Mouse (Mus musculus) neural tube, embryonic 11.5 days (tissue): ENCODE measurements around the gene Sult1a1. TPM values are rescaled to one million over a fixed set of nuclear protein-coding genes. Genes with fewer than 3 reads are reported as not detected.

ENCODE experiments used
- ATAC-seq: fragments of 200-750 bp; cut with Nextera tagmentation; 2 replicates; pipeline ENCODE4 v1.8.0; 2017; ENCODE audit warnings: moderate number of reproducible peaks, mild to moderate bottlenecking, moderate TSS enrichment, moderate library complexity; ENCODE audit not compliant: insufficient read depth, low FRiP score, low TSS enrichment
- DNase-seq: peaks from one replicate; pipeline ENCODE4 v3.0.0-alpha.2; 2015; ENCODE audit warnings: low spot score
- H3K27ac ChIP-seq: fragments of 300-500 bp; sonication (generic); 2 replicates; pipeline ENCODE4 v1.5.1; 2014; ENCODE audit warnings: low read depth, mild to moderate bottlenecking, low read length
- H3K27me3 ChIP-seq: fragments of 300-500 bp; sonication (generic); 2 replicates; pipeline ENCODE4 v1.6.1; 2014; ENCODE audit warnings: mild to moderate bottlenecking, low read length, mixed read lengths; ENCODE audit not compliant: control insufficient read depth, insufficient read depth
- H3K36me3 ChIP-seq: fragments of 300-500 bp; sonication (generic); 2 replicates; pipeline ENCODE4 v1.6.1; 2014; ENCODE audit warnings: mild to moderate bottlenecking, low read length, moderate library complexity, mixed read lengths; ENCODE audit not compliant: control insufficient read depth, insufficient read depth
- H3K4me1 ChIP-seq: fragments of 300-500 bp; sonication (generic); 2 replicates; pipeline ENCODE4 v1.6.1; 2014; ENCODE audit warnings: low read length, mixed read lengths; ENCODE audit not compliant: control insufficient read depth, insufficient read depth
- H3K4me2 ChIP-seq: fragments of 300-500 bp; sonication (generic); 2 replicates; pipeline ENCODE4 v1.6.1; 2014; ENCODE audit warnings: low read depth, mild to moderate bottlenecking, moderate library complexity
- H3K4me3 ChIP-seq: fragments of 300-500 bp; sonication (generic); 2 replicates; pipeline ENCODE4 v1.5.1; 2014; ENCODE audit warnings: low read depth, low read length
- H3K9ac ChIP-seq: fragments of 300-500 bp; sonication (generic); 2 replicates; pipeline ENCODE4 v1.6.1; 2014; ENCODE audit warnings: mild to moderate bottlenecking, low read length
- H3K9me3 ChIP-seq: fragments of 300-500 bp; sonication (generic); 2 replicates; pipeline ENCODE4 v1.6.1; 2016; ENCODE audit warnings: low read length; ENCODE audit not compliant: control insufficient read depth
- WGBS: fragments of 180-500 bp; shearing (Covaris S2); extraction: QIAGEN DNeasy Blood & Tissue Kit; methylation state at CpG from one replicate; pipeline ENCODE4 v1.1.7; 2014; 5-methylcytosine and 5-hydroxymethylcytosine counted together
- polyA plus RNA-seq: library from polyadenylated mRNA; unstranded; fragments of >200 nt; fragmentation: Nextera tagmentation; extraction: Ambion mirVana; gene quantifications from 2 replicates; pipeline ENCODE4 v1.2.1, GENCODE M21; 2014

Gene Sult1a1
- polyA plus RNA-seq, 1 experiment from 2014 or later, result not detected

DNA sequence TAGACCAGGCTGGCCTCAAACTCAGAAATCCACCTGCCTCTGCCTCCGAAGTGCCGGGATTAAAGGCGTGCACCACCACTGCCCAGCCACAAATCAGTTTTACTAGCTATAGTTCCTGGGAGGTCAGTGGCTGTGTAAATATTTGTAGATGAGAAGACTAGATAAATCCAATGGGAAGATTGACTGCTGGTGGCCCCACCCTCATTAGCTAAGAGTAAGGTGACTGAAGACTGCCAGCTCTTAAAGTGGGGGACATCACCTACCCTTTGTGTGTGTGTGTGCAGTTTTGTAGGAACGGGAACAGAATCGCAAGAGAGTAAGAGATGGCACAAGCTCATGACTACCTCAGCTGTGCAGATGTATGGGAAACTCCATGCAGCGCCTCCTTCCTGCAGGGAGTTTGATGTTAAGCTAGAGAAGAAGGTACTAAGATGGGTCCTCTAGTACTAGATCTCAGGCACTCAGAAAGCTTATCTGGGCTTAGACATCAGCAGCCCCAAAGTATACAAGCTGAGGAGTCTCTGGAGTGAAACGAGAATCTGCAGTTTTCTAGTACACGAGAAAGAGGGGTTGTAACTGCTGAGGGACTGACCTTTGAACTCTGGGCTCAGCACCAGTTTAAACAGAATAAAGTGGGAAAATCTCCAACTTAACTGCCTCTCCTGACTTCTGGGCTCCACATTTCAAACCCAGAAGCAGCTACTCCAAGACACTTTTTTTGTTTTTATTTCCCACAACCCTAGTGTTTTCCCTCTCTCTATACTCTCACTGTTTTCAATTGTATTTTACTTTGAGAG is 2.5 kb upstream of the Sult1a1 start:
- Histone ChIP-seq H3K4me2 (no peak overlapping the region), H3K36me3 (no peaks in the 10 kb centered on the region; the same call in 1 of the 2 replicates), H3K27me3 (no peaks in the 10 kb centered on the region), H3K9ac (no peak overlapping the region), H3K27ac (no peak overlapping the region), H3K4me1 (no peaks in the 10 kb centered on the region), H3K4me3 (no peak overlapping the region), H3K9me3 (no peaks in the 10 kb centered on the region)
- no peak for ATAC-seq
- WGBS, result 83% methylated on average over 8 of the region's 8 CpGs
- no peak for DNase-seq

DNA sequence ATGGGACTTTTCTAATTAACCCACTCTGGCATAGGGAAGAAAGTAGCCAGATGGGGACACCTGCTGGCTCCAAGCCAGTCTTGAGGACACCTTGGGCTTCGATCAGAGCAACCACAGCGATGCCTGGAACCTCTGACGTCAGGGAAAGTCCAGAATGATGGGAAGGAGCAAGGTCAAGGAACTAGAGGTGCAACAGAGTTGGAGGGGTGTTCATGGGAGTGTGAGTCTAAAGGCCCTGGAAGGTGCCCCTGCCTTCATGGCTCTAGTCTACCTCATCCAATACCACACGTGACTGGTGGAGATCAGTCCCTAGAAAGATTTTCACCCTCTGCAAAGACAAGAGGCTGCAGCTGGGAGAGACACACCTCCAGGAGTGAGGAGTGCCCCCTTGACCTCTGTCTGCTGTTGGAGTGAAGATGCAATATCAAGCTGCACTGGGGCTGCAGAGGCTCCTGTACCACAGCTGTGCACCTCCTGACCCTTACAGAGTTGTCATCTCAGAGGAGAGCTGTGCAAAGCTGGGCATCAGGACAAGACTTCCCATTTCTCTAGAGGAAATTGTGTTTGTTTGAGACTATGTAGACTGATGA is 494 bp upstream of the Sult1a1 start:
- 75% methylated on average over 4 of the region's 4 CpGs for WGBS
- ATAC-seq, result no peak
- peaks cover 6% of the 10 kb centered on the region; the same call in 1 of the 2 replicates for H3K36me3 ChIP-seq
- no peak overlapping the region for H3K4me2 ChIP-seq
- no peak overlapping the region for H3K9ac ChIP-seq
- no peaks in the 10 kb centered on the region for H3K4me1 ChIP-seq
- no peak overlapping the region for H3K4me3 ChIP-seq
- H3K27me3 ChIP-seq, result no peaks in the 10 kb centered on the region
- H3K27ac ChIP-seq, result no peak overlapping the region
- no peaks in the 10 kb centered on the region for H3K9me3 ChIP-seq
- no peak for DNase-seq

DNA sequence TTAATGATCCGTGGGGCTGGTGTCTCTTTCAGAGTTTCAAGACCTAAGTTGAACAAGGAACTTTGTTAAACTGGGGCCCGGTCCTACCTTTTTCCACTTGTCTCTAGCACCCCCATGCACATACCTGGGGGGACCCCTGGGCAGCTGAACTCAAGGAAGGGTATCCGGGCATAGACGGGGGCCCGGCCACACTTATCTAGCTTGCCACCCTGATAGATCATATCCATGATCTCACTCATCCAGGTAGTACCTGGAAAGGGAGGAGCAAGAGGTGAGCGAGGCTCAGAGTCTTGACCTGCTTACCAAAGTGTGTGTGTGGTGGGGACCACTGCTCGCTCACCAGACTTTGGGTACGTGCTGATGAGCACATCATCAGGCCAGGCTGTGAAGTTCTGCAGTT is 1.1 kb downstream of the Sult1a1 start:
- no peak for DNase-seq
- no peak for ATAC-seq

GRCm38 (mm10) chr7:126672111-126672510 is 4.1 kb downstream of the Sult1a1 start:
- H3K4me1 ChIP-seq, result no peaks in the 10 kb centered on the region
- H3K27me3 ChIP-seq, result no peaks in the 10 kb centered on the region
- H3K4me3 ChIP-seq, result no peak overlapping the region
- no peak overlapping the region for H3K27ac ChIP-seq
- no peak for ATAC-seq
- no peaks in the 10 kb centered on the region for H3K9me3 ChIP-seq
- no peak for DNase-seq
- no peak overlapping the region for H3K4me2 ChIP-seq
- 92% methylated on average over 9 of the region's 9 CpGs for WGBS
- H3K36me3 ChIP-seq, result peaks cover 8% of the 10 kb centered on the region; the same call in 1 of the 2 replicates
- no peak overlapping the region for H3K9ac ChIP-seq

More for the DNA sequence above, 1.1 kb downstream of the Sult1a1 start:
- no peak overlapping the region for H3K4me2 ChIP-seq
- no peaks in the 10 kb centered on the region for H3K27me3 ChIP-seq
- no peak overlapping the region for H3K4me3 ChIP-seq
- WGBS, result 94% methylated on average over 8 of the region's 8 CpGs
- no peak overlapping the region for H3K27ac ChIP-seq
- H3K36me3 ChIP-seq, result peaks cover 8% of the 10 kb centered on the region; the same call in 1 of the 2 replicates
- H3K9ac ChIP-seq, result no peak overlapping the region
- H3K9me3 ChIP-seq, result no peaks in the 10 kb centered on the region
- no peaks in the 10 kb centered on the region for H3K4me1 ChIP-seq

DNA sequence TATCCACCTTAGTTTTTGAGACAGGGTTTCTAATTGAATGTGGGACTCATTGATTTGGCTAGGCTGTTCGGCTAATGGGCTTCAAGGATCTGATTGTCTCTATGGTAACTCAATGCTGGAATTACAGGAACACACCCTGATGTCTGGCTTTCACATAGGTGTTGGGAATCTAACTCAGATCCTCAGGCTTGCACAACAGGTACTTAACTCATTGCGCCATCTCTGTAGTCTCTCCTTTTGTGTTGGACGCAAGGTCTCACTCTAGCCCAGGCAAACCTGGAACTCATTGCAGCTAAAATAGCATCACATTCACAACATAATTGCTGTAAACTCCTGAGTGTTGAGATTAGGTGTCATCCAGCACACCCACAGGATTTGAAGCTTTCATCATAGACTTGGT is 6.1 kb downstream of the Sult1a1 start:
- Histone ChIP-seq H3K4me2 (no peak overlapping the region), H3K27ac (no peak overlapping the region), H3K9ac (no peak overlapping the region), H3K9me3 (no peaks in the 10 kb centered on the region), H3K27me3 (no peaks in the 10 kb centered on the region), H3K36me3 (peaks cover 8% of the 10 kb centered on the region; the same call in 1 of the 2 replicates), H3K4me1 (no peaks in the 10 kb centered on the region), H3K4me3 (no peak overlapping the region)
- 92% methylated on average over 3 of the region's 3 CpGs for WGBS
- no peak for ATAC-seq
- DNase-seq, result no peak

GRCm38 (mm10) chr7:126668452-126668851 is 7.8 kb downstream of the Sult1a1 start:
- H3K4me2 ChIP-seq, result no peak overlapping the region
- 91% methylated on average over 5 of the region's 5 CpGs for WGBS
- H3K36me3 ChIP-seq, result peaks cover 12% of the 10 kb centered on the region; the same call in 1 of the 2 replicates
- no peaks in the 10 kb centered on the region for H3K4me1 ChIP-seq
- ATAC-seq (no peak), DNase-seq (no peak)
- no peaks in the 10 kb centered on the region for H3K9me3 ChIP-seq
- H3K9ac ChIP-seq, result no peak overlapping the region
- no peak overlapping the region for H3K4me3 ChIP-seq
- no peak overlapping the region for H3K27ac ChIP-seq
- no peaks in the 10 kb centered on the region for H3K27me3 ChIP-seq

DNA sequence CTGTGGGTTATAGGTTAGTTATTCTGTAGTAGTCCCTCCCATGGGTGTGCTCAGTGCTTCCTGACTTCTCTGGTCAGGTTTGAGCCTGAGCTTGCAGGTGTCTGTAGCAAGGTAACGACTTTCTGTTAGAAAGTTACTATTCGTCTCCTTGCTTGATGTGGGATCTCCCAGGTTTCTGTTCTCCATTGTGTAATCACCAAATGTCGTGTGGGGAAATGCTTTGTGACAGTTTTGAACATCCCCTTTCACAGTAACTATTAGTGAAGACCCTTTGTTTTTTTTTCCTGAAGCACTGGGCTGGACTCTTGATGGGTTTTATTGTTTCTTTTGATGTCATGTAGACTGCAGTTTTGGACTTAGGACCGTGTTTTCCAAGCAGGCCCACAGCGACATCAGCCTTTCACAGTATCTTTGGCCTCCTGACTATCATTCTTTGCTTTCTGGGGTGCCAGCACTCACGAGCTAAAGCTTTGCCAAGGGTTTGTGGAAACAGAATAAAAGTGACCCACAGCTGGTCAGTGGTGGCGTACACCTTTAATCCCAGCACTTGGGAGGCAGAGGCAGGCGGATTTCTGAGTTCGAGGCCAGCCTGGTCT is 8.6 kb downstream of the Sult1a1 start:
- WGBS, result 85% methylated on average over 9 of the region's 9 CpGs
- Histone ChIP-seq H3K9me3 (no peaks in the 10 kb centered on the region), H3K4me1 (no peaks in the 10 kb centered on the region), H3K27ac (no peak overlapping the region), H3K36me3 (peaks cover 12% of the 10 kb centered on the region; the same call in 1 of the 2 replicates), H3K4me2 (no peak overlapping the region), H3K4me3 (no peak overlapping the region), H3K27me3 (no peaks in the 10 kb centered on the region), H3K9ac (no peak overlapping the region)
- DNase-seq (no peak), ATAC-seq (no peak)

GRCm38 (mm10) chr7:126665269-126665668 is 11.0 kb downstream of the Sult1a1 start:
- 94% methylated on average over 3 of the region's 3 CpGs for WGBS
- H3K36me3 ChIP-seq, result peaks cover 4% of the 10 kb centered on the region; the same call in 1 of the 2 replicates

More at GRCm38 (mm10) chr7:126665269-126665668, 11.0 kb downstream of the Sult1a1 start:
- ATAC-seq, result no peak
- no peak for DNase-seq
- Histone ChIP-seq H3K4me3 (no peak overlapping the region), H3K9me3 (no peaks in the 10 kb centered on the region), H3K4me2 (no peak overlapping the region), H3K27ac (no peak overlapping the region), H3K9ac (no peak overlapping the region), H3K27me3 (no peaks in the 10 kb centered on the region), H3K4me1 (no peaks in the 10 kb centered on the region)
